Mouse (Mus musculus): ENCODE data around the gene Crybb1.

GRCm38 (mm10) chr5:112206543-112207255, 48.9 kb upstream of the Crybb1 start:
- TF ChIP-seq EP300 (IDR thresholded peaks at IDR 0.05; ENCODE audit: insufficient read depth, low read depth, low read length) = no peak
- no peak for TF ChIP-seq POLR2A (IDR thresholded peaks at IDR 0.05; ENCODE audit: insufficient read depth, low read length)
